Mouse (Mus musculus): ENCODE data around the gene Defb45. TPM values are rescaled to one million over a fixed set of nuclear protein-coding genes. Genes with fewer than 3 reads are reported as not detected.

Gene Defb45
- total RNA-seq, 2 experiments from 2014 or later = not detected

DNA sequence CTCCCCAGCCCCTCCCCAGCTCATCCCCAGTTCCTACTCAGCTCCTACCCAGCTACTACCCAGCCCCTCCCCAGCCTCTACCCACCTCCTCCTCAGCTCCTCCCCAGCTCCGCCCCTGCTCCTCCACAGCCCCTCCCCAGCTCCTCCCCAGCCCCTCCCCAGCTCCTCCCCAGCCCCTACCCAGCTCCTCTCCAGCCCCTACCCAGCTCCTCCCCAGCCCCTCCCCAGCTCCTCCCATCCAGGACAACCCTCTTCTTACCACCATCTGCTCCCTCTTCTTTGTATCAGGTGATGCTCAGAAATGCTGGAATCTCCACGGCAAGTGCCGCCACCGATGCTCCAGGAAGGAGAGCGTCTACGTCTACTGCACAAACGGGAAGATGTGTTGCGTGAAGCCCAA lies 13.0 kb upstream of the Defb45 start:
- no peak for DNase-seq (ENCODE audit: extremely low spot score in 1 of 2, low spot score in 1 of 2)

DNA sequence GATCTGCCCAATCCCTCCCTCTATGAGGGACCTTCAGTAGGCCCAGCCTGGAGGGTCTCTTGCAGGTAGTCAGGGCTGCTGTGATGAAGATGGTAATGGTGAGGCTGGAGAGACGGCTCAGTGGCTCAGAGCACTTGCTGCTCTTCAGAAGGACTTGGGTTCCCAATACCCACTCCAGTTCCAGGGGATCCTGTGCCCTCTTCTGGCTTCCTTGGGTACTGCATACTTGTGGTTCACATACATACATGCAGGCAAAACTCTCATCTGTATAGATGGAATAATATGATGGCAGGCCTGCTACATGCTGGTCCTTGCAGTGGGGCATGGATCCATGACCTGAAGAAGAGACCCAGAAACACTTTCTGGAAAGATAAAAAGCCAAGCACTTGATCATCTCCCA lies 9.5 kb upstream of the Defb45 start:
- DNase-seq (ENCODE audit: extremely low spot score in 1 of 2, low spot score in 1 of 2) = no peak

DNA sequence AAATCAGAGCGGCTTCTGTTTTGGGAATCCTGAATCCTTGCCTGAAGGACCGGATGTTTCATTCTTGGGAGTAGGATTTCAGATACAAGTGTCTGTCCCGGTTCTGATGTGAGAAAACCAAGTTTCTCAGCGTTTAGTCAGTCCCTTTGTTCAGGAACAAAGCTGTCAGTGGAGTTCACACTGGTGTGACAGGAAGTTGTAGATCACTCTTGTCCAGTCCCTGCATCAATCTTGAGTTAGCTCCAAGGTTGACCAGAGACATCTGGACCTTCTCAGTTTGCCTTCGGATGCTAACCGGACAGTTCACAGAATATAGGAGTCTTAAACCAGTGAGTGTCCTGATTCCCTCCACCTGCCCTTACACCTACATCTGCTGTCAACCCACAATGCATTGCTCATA lies 8.5 kb upstream of the Defb45 start:
- DNase-seq (ENCODE audit: extremely low spot score in 1 of 2, low spot score in 1 of 2) = no peak

DNA sequence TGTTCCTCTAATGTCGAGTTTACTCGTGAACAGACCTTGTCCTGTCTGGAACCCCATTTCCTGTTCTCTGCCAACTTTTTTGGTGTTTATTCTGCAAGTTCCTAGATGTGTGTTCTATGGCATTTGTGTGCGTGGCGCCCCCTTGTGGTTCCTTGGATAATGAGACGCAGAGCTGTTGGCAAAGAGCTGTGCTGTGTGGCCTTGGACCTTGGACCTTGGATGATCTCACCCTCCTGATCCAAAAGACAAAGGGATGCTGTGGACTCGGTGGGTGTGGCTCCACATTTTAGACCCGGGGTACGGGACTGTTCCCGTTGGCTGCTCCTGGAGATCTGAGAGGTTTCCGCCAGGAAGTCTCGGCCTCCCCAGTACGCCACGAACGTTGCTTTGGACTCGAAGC lies 4.9 kb upstream of the Defb45 start, which contains the start of gene Defb36:
Gene Defb36, plus strand, starts transcription at position 271 of the 400 bp plus-strand sequence.
- DNase-seq (ENCODE audit: extremely low spot score in 1 of 2, low spot score in 1 of 2) = peak; percentile 18 to 60

DNA sequence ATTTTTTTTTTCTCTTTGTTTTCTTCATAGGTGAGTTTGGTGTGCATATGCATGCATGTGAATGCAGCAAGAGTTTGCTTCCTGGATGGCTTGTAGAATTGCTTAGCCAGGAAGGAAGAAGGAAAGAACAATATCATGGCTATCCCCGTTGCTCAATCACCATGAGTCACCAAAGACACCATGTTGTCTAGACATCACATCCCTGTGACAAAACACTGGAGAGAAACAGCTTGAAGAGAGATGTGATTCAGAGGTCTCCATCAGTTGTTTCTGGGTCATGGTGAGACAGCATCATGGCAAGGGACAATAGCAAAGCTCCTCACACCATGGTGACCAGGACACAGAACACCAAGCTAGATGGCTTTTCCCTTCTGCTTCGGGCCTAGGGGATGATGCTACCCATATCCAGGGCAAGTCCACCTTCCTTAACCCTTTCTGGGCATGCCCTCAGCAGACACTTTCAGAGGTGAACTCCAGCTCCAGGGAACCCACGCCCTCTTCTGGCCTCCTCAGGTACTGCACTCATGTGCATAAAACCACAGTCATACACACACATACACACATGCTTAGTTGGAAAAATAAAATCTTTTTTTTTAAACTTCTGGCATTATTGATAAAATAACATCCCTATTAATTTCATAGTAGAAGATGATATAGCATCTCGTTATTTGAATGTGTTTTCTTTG lies 2.2 kb upstream of the Defb45 start:
- DNase-seq (ENCODE audit: extremely low spot score in 1 of 2, low spot score in 1 of 2) = no peak

DNA sequence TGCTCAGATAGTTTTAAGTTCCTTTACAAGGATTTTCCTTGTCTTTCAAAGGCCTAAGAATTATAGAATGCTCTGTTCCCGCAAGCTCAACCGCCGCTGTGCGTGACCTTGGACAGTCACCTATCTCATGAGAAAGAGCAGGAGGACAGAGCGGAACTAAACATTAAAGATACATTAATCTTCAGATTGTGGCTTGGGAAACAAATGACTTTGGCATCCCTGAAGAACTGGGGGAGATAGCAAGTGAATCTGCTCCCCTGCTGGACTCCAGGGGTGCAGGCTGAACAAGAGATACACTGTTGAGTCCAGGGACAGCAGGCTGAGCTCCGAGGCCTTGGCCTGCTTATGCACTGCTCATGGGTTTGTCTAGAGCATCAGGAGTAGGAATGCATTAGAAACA lies 877 bp upstream of the Defb45 start:
- no peak for DNase-seq (ENCODE audit: extremely low spot score in 1 of 2, low spot score in 1 of 2)

DNA sequence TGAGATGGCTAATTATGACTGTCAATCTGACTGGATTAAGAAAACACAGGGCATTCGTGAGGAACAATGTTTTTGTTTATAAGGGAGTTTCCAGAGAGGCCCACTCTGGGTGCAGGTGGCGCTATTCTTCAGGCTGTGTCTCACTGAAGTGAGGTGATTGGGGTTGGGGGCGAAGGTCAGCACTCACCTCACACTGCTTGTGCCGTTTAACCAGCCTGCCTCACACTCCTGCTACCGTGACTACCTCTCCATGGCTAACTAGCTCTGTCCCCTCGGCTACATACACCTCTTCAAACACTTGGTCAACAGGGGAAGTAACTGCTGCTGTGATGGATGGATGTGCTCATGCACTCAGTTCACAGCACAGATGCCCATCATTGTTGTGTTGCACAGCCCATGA lies 10.2 kb downstream of the Defb45 start:
- DNase-seq (ENCODE audit: extremely low spot score in 1 of 2, low spot score in 1 of 2) = no peak

DNA sequence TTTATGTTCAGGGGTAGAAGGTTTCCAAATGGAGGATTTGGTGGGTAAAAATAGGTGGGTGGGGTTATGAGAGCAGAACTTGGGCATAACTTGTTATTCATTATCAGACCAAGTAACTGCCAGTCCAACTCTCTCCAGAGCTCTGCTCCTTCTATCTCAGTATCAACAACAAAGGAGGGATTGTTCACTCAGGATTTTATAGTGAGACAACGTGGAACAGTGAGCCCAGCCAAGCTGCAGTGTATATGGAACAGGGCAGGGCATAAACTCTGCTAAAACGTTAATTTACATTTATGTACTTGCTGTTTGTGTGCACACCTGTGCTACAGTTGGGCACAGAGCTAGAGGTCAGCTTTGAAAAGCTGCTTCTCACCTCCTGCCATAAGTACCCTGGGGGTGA lies 10.7 kb downstream of the Defb45 start:
- no peak for DNase-seq (ENCODE audit: extremely low spot score in 1 of 2, low spot score in 1 of 2)

DNA sequence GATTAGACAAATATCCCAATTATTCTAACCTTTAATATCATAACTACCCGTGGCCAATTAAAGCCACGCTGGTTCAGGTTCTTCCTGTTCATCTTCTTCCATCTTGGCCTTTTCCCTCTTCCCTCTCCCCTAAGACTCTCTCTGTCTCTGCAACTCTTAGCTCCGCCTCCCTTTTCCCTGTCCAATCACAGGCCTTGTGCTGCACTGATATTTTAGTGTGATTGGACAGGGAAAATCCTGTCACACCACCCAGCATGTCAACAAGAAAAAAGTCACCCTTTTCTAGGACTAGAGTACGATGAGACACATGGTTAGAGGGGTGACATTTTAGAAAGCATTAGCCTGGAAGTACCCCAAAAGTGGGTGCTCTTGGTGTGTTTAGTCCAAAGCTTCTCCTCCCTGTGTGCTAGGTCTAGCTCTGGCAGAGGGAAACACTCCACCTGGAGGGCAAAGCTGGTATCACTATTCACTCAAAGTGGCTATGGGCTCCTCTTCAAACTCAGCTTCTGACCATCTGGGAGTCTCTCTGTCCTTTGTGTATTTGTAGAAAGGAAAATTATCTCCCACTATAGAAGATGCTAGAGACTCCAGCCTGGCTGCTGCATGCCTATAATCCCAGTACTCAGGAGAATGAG lies 12.2 kb downstream of the Defb45 start:
- peak in 1 of 2 experiments; percentile 39 for DNase-seq (ENCODE audit: extremely low spot score in 1 of 2, low spot score in 1 of 2)

DNA sequence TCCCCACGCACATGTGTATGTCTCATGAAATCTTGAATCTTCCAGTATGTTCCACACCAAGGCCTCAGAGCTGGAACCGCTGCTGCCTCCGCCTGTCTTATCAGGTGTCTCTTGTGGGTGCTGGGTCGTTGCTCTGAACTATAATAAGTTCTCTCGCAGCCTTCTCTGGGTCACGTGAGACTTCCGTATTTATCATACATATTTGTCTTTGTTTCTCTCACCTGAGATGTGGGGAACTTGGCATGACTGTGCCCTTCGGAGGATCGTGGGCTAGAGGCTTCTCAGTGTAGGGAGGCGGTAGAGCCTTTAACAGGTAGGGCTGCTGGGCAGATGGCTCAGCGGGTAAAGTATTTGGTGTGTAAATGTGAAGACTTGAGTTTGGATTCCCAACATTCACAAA lies 18.6 kb downstream of the Defb45 start:
- DNase-seq (ENCODE audit: extremely low spot score in 1 of 2, low spot score in 1 of 2) = no peak

DNA sequence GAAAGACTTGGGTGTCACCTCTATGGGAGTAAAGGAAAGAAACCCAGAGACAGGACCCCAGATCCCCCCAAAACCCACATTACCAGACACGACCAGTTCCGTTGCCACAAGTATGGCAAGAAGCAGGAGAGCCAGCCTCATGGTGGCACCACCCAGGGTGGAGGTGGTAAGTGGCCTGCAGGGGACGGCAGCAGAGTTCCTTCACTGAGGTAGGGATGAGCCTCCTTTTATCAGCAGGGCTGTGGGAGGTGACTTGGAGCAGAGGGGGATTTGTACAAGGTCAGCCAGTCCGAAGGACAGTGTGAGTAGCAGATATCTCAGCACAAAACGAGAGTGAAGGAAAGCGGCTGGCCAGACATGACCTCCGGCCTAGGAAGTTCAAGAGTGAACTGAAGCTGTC lies 19.1 kb downstream of the Defb45 start, which contains the start of gene Defb19:
Gene Defb19, minus strand, starts transcription at position 206 of the 400 bp plus-strand sequence.
- DNase-seq (ENCODE audit: extremely low spot score in 1 of 2, low spot score in 1 of 2) = no peak

DNA sequence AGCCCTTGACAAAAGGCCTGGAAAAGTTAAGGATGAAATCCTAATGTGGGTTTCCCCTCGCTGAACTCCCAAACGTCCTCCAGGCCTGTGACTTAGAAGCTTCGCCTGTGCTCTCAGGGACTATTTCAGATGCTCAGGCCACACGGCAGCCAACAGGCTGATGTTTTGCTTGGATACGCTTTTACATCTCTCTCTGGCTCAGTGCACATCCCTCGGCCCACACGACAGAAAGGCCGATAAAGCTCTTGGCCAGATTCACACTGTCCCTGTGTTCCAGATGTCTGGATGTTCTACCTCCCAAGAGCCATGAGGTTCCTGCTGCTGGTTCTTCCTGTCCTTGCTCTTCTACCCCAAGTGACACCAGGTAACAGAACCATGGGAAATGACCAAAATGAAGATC lies 25.7 kb downstream of the Defb45 start:
- DNase-seq (ENCODE audit: extremely low spot score in 1 of 2, low spot score in 1 of 2) = no peak

DNA sequence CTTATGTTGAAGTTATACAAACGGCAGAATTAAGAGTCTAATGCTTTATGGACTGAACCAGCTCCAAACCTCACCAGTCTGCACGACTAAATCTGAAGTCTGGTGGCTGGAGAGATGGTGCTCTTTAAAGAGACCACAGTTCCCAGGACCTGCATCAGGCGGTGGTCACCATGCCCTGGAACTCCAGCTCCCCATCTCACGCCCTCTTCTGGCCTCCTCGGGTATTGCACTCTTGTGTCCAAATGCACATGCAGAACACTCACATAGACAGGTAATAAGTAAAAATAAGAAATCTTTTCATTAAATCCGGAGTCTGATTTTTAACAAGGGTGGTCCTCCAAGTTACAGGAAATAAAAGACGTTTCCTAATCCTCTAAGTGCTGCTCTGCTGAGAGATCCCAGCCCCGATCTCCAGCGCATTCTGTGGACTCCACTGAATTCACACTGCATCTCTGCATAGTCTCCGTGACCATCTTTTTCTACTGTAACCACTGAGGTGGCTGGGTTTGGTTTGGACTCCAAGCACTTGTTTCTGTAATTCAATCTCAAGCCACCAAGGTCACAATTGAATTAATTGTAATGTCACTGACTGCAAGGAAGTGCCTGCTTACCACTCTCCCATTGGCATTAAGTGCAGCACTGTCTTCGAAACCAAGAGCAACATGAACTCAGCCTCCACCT lies 26.9 kb downstream of the Defb45 start, which contains the start of gene Defb21:
Gene Defb21, plus strand, starts transcription at position 631 of the 681 bp plus-strand sequence.
- DNase-seq (ENCODE audit: extremely low spot score in 1 of 2, low spot score in 1 of 2) = no peak

DNA sequence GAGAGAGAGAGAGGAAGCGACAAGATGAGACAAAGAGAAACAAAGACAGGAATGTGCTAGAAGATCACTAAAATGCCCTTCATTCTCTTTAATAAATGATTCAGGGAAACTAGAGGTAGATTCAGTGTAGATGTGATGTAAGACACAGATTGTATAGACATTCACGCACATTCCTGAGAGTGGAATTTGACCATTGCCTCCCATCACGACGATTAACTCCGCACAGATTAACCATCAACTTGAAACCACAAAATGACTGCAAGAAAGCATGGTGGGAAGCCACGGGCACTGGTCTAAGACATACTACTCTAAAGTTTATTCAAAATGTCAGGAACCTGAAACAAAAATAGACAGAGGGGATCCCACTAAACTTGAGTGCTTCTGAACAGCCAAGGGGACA lies 28.9 kb downstream of the Defb45 start:
- DNase-seq (ENCODE audit: extremely low spot score in 1 of 2, low spot score in 1 of 2) = no peak

DNA sequence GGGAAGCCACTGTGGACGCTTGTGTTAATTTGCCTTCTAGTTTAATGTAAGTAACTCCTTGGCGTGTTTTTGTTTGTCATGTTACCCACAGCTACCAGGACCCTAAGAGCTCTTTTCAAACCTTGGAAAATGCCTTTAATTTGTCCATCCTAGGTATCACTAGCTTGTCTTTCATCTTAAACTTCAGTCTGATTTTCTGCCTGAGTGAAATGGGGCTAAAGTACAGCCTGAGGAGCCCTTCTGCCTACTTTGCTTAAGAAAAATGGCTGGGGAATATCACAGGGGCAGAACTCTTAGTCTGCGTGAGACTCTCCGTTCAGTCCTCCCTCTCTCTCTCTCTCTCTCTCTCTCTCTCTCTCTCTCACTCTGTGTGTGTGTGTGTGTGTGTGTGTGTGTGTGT lies 29.3 kb downstream of the Defb45 start:
- DNase-seq (ENCODE audit: extremely low spot score in 1 of 2, low spot score in 1 of 2) = no peak

DNA sequence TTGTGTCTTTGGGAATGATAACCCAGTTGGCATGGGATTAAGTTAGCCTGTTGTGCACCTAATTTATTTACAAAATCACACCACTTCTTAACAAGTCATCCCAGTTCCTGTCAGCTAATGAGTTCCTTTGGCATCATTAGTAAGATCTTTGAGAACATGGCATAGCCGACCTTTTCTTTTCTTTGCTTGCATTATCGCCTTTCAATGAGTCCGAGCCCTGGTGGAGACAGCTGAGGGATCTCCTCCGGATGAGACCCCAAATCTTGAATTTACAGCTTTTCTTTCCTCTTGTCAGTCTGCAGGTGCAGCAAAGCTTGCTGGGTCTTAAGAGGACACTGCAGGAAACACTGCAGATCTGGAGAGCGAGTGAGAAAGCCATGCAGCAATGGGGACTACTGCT lies 30.2 kb downstream of the Defb45 start, which contains the start of gene Gm17416:
Gene Gm17416, plus strand, starts transcription at position 301 of the 400 bp plus-strand sequence.
- DNase-seq (ENCODE audit: extremely low spot score in 1 of 2, low spot score in 1 of 2) = no peak

DNA sequence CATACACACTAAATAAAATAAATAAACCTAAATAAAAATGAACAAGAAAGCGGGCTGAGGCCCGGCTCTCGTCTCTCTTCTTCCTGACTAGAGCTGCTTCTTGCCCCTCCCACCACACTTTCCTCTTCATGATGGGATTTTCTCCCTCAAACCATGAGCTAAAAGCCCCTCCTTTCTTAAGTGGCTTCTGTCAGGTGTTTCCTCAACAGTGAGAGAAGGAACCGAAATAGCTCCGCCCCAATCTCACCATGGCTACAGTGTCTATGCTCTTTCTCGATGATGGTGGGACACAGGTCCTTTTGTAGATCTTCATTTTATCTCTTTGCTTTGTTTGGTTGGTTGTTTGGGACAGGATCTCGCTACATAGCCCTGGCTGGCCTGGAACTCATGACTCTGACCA lies 42.5 kb downstream of the Defb45 start:
- DNase-seq (ENCODE audit: extremely low spot score in 1 of 2, low spot score in 1 of 2) = no peak

DNA sequence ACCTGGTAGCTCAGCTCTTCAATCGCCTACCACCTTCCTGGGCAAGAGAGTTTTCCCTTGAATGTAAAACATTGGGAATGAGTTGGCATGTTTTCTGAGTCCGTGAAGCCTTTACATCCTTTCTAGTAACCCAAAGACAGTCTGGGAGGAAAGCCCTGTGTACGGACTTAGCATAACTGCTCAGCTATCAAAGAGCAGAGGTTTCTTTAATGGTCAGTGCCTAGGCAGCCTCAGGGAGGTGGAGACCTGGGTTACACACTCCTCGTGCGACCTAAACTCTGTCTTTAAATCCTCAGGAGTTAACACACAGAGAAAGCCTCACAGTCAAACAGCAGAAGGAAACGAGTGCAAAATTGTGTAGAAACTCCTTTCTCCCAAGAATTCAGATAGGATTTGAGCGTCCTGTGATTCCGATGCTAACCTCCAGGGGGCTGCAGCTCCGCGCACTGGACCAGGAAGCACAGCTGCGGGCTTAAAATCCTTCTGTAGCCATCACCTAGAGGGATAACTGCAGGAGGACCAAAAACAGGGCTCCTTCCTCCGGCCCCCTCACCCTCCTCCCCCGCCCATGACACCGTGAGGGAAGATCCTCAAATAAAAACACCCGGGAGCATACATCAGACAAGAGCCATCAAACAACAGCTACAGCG lies 45.3 kb downstream of the Defb45 start:
- peak; percentile 54 to 75 for DNase-seq (ENCODE audit: extremely low spot score in 1 of 2, low spot score in 1 of 2)

DNA sequence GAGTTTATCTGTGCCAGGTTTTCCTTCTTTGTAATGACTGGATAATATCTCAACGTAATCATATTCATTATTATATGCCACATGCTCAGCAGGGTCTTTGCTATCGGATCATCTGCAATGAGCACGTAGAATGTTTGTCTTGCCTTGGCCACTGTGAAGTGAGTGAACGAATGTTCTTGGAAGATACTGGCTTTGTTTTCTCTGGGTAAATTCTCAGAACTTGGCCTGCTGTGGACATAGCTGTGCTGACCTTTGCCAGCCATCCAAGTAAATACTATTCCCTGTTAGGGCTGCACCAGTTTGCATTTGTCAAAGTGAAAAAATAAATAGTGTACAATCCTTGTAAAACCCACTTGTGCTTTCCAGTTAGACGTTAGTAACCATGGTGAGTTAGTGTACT lies 51.1 kb downstream of the Defb45 start:
- no peak for DNase-seq (ENCODE audit: extremely low spot score in 1 of 2, low spot score in 1 of 2)

DNA sequence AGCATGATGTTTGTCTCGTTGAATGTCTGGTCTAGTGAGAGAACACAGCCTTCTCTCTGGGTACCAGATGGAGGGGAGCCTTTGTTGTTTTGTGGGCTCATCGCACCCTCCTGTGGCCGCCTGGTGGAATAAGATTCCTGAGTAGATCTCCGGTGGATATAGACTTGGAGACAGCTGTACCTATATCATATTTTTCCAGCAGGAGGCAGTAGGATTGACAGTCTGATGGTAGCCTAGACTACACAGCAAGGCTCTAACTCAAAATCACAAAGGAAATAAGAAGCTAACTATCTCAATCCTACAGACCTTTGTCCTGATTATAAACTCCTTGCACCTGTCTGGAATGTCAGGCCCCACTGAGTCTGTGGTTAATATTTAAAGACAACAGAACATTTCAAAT lies 54.5 kb downstream of the Defb45 start:
- DNase-seq (ENCODE audit: extremely low spot score in 1 of 2, low spot score in 1 of 2) = peak; percentile 20 to 50

DNA sequence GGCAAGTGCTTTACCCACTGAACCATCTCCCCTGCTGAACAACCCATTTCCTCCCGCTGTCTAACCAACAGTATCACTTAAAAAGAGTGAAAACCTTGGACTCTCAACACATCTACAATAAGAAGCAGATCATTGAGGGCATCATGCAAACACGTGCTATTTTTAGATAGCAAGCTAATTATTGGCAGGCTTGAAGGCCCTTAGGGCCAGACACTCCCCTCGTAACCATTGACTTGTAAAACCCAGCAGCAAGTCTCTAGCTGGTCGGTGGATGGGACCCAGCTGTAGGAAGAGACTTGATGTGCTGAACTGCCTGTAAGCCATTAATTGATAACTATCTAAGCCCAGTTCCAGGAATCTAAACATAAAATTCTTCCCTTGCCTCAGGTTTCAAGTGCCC lies 55.7 kb downstream of the Defb45 start:
- no peak for DNase-seq (ENCODE audit: extremely low spot score in 1 of 2, low spot score in 1 of 2)

All from layer of hippocampus, postnatal 25 days (tissue).